Mouse (Mus musculus): ENCODE results near the gene Prpf18. TPM values are rescaled to one million over a fixed set of nuclear protein-coding genes. Genes with fewer than 3 reads are reported as not detected.

Prpf18 gene
- polyA plus RNA-seq (2015; fragmentation: Nextera tagmentation; extraction: Ambion mirVana): 24.4 and 27.3 TPM in 2 replicates

DNA sequence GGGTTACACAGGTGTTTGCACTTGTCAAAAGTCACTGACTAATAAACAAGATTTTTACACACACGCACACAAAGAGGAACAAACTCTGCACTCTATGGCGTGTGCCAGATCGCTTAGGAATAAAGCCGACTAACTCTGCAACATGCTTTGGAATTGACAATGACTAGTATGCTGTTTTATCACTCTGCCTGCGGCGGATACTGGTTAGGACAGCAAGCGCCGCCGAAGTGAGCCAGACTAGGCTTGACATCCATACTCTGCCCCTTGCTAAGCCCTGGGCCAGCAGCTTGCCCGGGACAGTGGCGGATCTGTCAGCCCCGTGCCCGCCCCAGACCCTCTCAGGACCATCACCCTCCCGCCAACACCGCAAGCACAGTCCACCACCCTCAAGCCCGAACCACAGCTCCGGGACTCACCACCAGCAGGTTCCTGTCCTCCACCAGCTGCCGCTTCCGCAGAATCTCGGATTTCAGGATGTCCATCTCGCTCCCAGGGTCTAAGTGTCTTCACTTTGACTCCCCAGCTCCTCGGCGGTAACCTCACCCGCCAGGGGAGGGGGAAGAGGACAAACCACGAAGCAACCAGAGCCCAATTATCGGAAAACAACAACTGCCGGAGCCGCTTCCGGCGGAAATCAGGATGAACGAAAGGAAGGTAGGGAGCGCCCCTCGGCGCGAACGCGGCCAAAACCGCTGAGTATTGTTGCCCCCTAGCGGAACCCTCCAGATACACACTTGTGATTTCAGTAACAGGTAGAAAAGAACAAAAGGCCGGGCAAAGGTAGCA is at the start of gene Prpf18:
Gene Prpf18 (minus strand): TSS at position 614 of the 786 bp plus-strand sequence.

Other genes with a start within 250 kb of the Prpf18 start
- 1.2 and 1.3 TPM in 2 replicates for gene Bend7, start 65.7 kb upstream of the Prpf18 start, polyA plus RNA-seq (2015; fragmentation: Nextera tagmentation; extraction: Ambion mirVana)
- 21.3 and 21.5 TPM in 2 replicates for gene Sephs1, start 229.5 kb upstream of the Prpf18 start, polyA plus RNA-seq (2015; fragmentation: Nextera tagmentation; extraction: Ambion mirVana)